Mouse (Mus musculus) cerebellum, adult 11-12 months (tissue): Measurements from ENCODE around the gene Olfr798.

ENCODE experiments used
- DNase-seq: peaks from one replicate; pipeline ENCODE4 v3.0.0; 2022

The Olfr798 gene

DNA sequence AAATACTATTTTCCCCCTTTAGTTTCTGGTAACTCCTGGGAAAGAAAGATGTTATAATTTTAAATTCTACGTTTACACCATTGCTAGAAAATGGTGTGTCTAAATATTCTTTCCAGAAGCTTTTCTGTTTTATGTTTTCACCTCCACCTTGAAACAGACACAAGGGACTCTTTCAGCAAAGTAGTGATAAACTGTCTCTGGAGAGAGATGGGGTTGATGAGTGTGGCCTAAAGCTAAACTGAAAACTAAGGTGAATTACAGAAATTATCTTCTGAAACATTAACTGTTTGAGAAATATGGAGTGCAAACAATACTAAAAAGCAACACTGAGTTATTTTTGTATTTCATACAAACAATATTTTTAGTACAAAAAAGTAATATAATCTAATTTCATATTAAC is at the start of gene Olfr798:
TSS of gene Olfr798 (minus strand) at position 101 of the 400 bp plus-strand sequence.
- no peak for DNase-seq

DNA sequence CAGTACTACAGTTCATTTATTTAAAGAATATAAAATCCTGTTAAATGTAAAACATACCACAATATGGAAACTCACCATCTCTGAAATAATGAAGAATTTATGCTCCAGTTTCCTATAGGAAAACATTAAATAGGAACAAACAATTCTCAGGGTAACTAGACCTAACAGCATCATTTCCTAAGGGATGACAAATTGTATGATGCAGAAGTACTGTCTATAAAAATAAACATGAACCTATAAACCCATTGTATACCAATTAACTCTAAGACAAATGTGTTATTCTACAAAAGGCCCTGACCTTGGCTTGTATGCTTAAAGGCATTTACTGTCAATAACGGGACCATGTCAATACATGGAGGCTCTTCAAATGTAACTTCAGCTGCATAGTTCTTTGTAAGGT is 46.0 kb upstream of the Olfr798 start, which contains the start of gene Olfr801:
TSS of gene Olfr801 (minus strand) at position 101 of the 400 bp plus-strand sequence.
- no peak for DNase-seq

DNA sequence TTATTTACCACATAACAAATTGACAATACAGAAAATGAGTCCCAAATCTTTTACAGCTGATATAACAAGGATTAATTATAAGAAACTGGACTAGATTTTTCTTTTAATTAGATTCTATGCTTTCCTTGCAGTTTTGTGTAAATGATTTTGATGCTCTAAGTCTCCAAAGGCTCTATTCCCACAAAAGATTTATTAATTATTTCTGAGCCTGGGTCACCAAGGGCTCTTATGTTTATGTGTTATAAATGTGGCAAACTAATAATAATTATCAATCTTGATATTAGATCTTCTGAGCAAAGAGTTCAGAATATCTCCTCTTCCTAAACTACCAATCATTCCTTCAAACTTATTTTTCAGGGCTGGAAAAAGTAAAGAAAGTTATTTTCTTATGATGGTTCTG is 29.7 kb upstream of the Olfr798 start, which contains the start of gene Olfr800:
TSS of gene Olfr800 (plus strand) at position 301 of the 400 bp plus-strand sequence.
- no peak for DNase-seq

DNA sequence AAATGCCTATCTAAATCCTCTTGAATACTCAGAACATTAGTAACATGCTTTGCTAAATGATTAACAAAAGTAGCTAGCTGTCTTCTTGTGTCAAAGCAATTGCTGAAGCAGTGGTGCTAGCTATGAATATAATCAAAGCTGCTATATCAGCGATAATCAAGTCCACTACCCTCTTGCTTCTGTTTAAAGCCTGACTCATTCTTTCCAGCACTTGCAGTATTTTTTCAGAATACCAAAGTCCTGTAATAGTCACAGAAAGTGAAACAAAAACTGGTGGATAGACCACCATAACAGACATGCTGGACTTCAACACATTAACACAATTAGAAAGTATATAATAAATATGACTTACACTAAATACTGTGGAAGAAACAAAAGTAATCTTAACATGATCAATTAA is 24.0 kb upstream of the Olfr798 start:
- DNase-seq, result no peak

DNA sequence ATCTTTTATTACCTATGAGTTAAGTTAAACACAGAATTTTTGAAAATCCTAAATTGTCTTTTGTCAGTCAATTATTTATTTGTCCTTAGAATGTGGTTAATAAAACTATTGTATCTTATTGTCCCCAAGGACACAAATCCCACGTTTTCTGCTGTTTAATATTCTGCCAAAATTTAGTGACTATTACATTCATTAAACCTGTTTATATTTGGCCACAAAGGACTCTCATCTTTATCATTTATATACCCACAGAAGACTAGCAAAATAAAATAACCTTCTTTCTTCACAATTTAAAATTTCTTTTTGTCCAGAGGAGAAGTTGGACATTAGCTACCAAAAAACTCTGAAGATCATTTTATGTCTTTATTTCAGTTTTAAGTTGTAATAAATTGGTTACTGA is 9.4 kb upstream of the Olfr798 start, which contains the start of gene Olfr799:
TSS of gene Olfr799 (plus strand) at position 301 of the 400 bp plus-strand sequence.
- DNase-seq, result no peak

DNA sequence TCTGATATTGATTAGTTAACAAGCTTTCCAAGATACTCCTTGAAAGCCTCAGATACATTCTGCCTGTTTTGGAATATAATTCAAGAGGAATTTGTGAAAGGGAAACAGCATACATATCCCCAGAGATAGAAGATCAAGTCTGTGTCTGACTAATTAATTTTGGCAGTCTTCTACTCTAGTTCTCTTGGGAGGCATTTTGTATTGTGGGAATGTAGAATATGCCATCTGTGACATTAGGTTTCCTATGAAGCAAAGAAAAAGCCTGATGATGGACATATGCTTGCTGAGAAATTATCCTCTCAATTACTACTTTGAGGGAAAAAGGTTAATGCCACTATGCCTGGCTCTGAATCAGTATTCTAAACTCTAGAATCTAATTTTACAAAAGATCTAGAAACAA is 4.5 kb downstream of the Olfr798 start:
- no peak for DNase-seq

DNA sequence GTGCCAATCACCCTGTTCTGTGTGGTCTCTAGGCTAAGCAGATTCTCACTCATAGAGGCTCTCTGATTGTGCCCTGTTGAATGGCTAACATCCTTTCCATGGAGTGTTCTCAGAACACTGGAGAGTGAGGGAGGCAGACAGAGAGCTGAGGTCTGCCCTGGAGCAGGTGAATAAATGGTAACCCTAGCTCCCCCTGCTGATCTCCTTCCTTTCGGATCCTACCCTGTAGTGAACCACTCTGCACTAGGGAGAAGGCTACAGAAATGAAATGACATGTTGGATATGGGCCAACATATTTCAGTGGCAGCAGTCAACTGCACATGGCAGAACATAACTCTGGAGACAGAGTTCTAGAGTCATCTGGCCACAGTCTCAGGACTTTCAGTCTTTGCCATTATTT is 6.0 kb downstream of the Olfr798 start:
- DNase-seq, result no peak

DNA sequence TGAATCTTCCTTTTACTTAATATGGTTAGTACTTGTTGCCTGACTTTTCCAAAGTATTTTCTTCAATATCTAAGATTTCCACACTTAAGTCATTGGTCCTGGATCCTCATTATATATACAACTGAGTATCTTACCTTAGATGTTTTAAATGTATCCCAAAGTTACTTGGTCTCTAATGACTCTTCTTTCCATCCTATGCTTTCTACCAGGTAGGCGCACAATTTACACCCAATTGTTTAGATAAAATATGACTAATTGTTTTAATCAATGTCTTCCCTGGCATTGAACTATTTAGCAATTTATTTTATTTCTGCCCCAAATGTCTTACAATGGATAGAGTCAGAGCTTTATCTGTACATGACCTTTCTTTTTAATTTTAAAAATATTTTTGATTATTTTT is 15.3 kb downstream of the Olfr798 start, which contains the start of gene Olfr796:
TSS of gene Olfr796 (minus strand) at position 101 of the 400 bp plus-strand sequence.
- no peak for DNase-seq

DNA sequence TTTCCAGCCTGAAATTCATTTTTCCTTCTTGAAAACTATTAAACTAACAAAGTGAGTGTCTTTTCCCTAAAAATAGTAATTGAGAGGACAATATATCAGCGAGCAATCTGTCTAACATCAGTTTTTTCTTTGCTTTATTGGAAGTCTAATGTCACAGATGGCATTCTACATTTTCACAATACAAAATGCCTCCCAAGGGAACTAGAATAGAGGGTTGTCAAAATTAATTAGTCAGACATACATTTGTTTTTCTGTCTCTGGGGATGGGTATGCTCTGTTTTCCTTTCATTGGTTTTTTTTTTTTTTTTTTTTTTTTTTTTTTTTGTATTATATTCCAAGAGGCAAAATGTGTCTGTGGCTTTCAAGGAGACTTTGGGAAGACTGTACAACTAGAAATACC is 50.7 kb downstream of the Olfr798 start:
- no peak for DNase-seq
